Mouse (Mus musculus) small intestine, adult 2 months (tissue): ENCODE measurements around the gene Gnl1.

Experiments used
- CTCF ChIP-seq: fragments of 200-500 bp; IDR thresholded peaks from 2 replicates; pipeline ENCODE4 v1.5.1; 2012; ENCODE audit warnings: low read depth, mild to moderate bottlenecking, control low read depth, inconsistent platforms, low read length, moderate library complexity, mixed read lengths; ENCODE audit not compliant: insufficient replicate concordance, insufficient read length; ENCODE audit errors: extremely low read depth
- POLR2A ChIP-seq: fragments of 200-500 bp; IDR thresholded peaks from 2 replicates; pipeline ENCODE4 v1.6.1; 2012; ENCODE audit warnings: low read depth, mild to moderate bottlenecking, control low read depth, inconsistent platforms, low read length, moderate library complexity

GRCm38 (mm10) chr17:36000349-36000748 lies 20.7 kb downstream of the Gnl1 start:
- TF ChIP-seq CTCF = no peak
- TF ChIP-seq POLR2A = no peak
